Comparison of ENCODE assay signal across 8 mouse cellular contexts in the genomic region with DNA sequence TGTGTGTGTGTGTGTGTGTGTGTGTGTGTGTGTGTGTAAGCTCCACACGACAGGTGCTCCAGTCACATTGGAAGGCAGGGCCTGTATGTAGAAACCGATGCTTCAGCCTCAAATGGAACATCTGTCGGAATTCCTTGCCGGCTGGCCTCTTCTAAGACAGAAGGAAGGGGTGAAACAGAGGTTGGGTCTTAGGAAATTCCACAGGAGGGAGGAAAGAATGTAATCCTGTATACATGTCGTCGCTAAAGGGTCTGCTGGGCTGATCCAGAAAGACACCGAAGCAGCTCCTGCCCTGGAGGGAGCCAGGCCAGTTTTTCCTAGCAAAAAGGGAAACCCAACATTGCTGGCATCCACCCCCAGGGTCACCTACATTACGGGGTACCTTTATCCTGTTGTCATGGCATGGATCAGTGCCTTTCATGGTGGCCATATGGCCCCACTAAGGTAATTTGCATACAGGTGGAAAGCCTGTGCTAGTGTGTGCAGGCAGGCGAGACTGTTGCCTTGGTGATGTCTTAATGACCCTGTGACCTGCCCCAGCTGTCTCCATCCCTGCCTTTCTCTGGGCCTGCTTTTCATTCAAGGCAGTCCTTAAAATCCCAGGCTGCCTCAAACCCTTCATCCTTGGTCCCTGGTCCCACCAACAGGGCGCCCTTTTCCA. TPM values are rescaled to one million over a fixed set of nuclear protein-coding genes. Genes with fewer than 3 reads are reported as not detected.
A peak's percentile ranks its signal among the peaks of the same experiment; 100 is the strongest.
DNase-seq lines count a peak whose midpoint lies in the region; ATAC-seq and TF ChIP-seq lines count a peak whose summit lies in the region.

No protein-coding gene starts in this region.

- ATAC-seq in midbrain, embryonic 16.5 days, result no peak
- ATAC-seq in hindbrain, embryonic 14.5 days (ENCODE audit: low FRiP score), result peak; percentile 51
- no peak for ATAC-seq in liver, embryonic 12.5 days

- H3K27ac ChIP-seq in midbrain, embryonic 10.5 days (replicated peaks), result peak overlapping the region; percentile 85
- H3K27ac ChIP-seq in midbrain, embryonic 16.5 days (ENCODE audit: low read length), result no peak overlapping the region
- H3K27ac ChIP-seq in hindbrain, embryonic 14.5 days, result peak overlapping the region; percentile 66
- peak overlapping the region; percentile 94 for H3K27ac ChIP-seq in liver, embryonic 12.5 days
- H3K27ac ChIP-seq in small intestine, adult 2 months (ENCODE audit: insufficient read depth, low read depth, low read length), result peak overlapping the region; percentile 36
- no peak overlapping the region for H3K27ac ChIP-seq in left cerebral cortex, adult 2 months

- H3K4me3 ChIP-seq in midbrain, embryonic 10.5 days, result peak overlapping the region; percentile 71
- H3K4me3 ChIP-seq in midbrain, embryonic 16.5 days (ENCODE audit: low read depth, low read length), result no peak overlapping the region
- no peak overlapping the region for H3K4me3 ChIP-seq in hindbrain, embryonic 14.5 days (replicated peaks; ENCODE audit: low read length)
- H3K4me3 ChIP-seq in liver, embryonic 12.5 days, result peak overlapping the region; percentile 90
- no peak overlapping the region for H3K4me3 ChIP-seq in small intestine, adult 2 months (ENCODE audit: low read depth, low read length)
- H3K4me3 ChIP-seq in left cerebral cortex, adult 2 months, result no peak overlapping the region

- peak; percentile 88 for DNase-seq in midbrain, embryonic 10.5 days (ENCODE audit: low spot score)
- DNase-seq in hindbrain, embryonic 14.5 days (ENCODE audit: low spot score), result peak; percentile 63
- no peak for DNase-seq in left cerebral cortex, adult 18-20 months (ENCODE audit: low spot score in 2 of 2)
- DNase-seq in left cerebral cortex, postnatal 36 days (ENCODE audit: low spot score in 2 of 2), result no peak
- DNase-seq in left cerebral cortex, adult 2 months (ENCODE audit: extremely low spot score in 1 of 2, low spot score in 2 of 2), result no peak

- TF ChIP-seq CTCF in small intestine, adult 2 months (IDR thresholded peaks at IDR 0.05; ENCODE audit: extremely low read depth, insufficient read length, insufficient replicate concordance, low read depth, low read length), result no peak
- TF ChIP-seq CTCF in left cerebral cortex, adult 2 months (IDR thresholded peaks at IDR 0.05), result no peak

- H3K4me1 ChIP-seq in midbrain, embryonic 10.5 days, result peaks cover 78% of the 10 kb centered on the region
- peaks cover 19% of the 10 kb centered on the region for H3K4me1 ChIP-seq in midbrain, embryonic 16.5 days (ENCODE audit: control insufficient read depth, insufficient read depth, low read length)
- peaks cover 29% of the 10 kb centered on the region for H3K4me1 ChIP-seq in hindbrain, embryonic 14.5 days (replicated peaks; ENCODE audit: control insufficient read depth, insufficient read depth, low read length)
- peaks cover 54% of the 10 kb centered on the region for H3K4me1 ChIP-seq in liver, embryonic 12.5 days
- H3K4me1 ChIP-seq in small intestine, adult 2 months (ENCODE audit: control insufficient read depth, insufficient read depth, insufficient read length, low read length), result peaks cover 14% of the 10 kb centered on the region; the same call in 1 of the 2 replicates

- H3K9ac ChIP-seq in midbrain, embryonic 16.5 days (ENCODE audit: low read depth, low read length), result no peak overlapping the region; the same call in 1 of the 2 replicates
- H3K9ac ChIP-seq in hindbrain, embryonic 14.5 days, result no peak overlapping the region
- H3K9ac ChIP-seq in liver, embryonic 12.5 days, result peak overlapping the region; percentile 97

- TF ChIP-seq POLR2A in small intestine, adult 2 months (IDR thresholded peaks at IDR 0.05; ENCODE audit: low read depth, low read length), result no peak

- peaks cover 8% of the 10 kb centered on the region for H3K27me3 ChIP-seq in midbrain, embryonic 10.5 days (ENCODE audit: low read depth, poor library complexity, severe bottlenecking)
- H3K27me3 ChIP-seq in midbrain, embryonic 16.5 days (ENCODE audit: control insufficient read depth, insufficient read depth, low read depth, low read length), result no peaks in the 10 kb centered on the region
- no peaks in the 10 kb centered on the region for H3K27me3 ChIP-seq in hindbrain, embryonic 14.5 days (ENCODE audit: control insufficient read depth, insufficient read depth, low read length)
- peaks cover 4% of the 10 kb centered on the region for H3K27me3 ChIP-seq in liver, embryonic 12.5 days (replicated peaks)
- H3K27me3 ChIP-seq in small intestine, adult 2 months (ENCODE audit: control insufficient read depth, insufficient read depth, low read length), result no peaks in the 10 kb centered on the region

- intact Hi-C loops in left cerebral cortex, postnatal 36 days (cut with DNase I), result no loop called here
- intact Hi-C loops in left cerebral cortex, adult 2 months (cut with DNase I), result no loop called here

- no peak overlapping the region for H3K4me2 ChIP-seq in midbrain, embryonic 16.5 days (ENCODE audit: low read length)
- H3K4me2 ChIP-seq in hindbrain, embryonic 14.5 days (replicated peaks), result no peak overlapping the region
- H3K4me2 ChIP-seq in liver, embryonic 12.5 days, result peak overlapping the region; percentile 91

- WGBS in midbrain, embryonic 10.5 days, result 12% methylated on average over 10 of the region's 10 CpGs
- 5% methylated on average over 10 of the region's 10 CpGs for WGBS in midbrain, embryonic 16.5 days
- WGBS in hindbrain, embryonic 14.5 days, result 11% methylated on average over 10 of the region's 10 CpGs
- WGBS in liver, embryonic 12.5 days (ENCODE audit: insufficient replicate concordance), result 69% methylated on average over 10 of the region's 10 CpGs
- WGBS in small intestine, adult 2 months, result 65% methylated on average over 10 of the region's 10 CpGs

- H3K36me3 ChIP-seq in midbrain, embryonic 10.5 days, result peaks cover 59% of the 10 kb centered on the region
- peaks cover 7% of the 10 kb centered on the region; the same call in 1 of the 2 replicates for H3K36me3 ChIP-seq in midbrain, embryonic 16.5 days (ENCODE audit: control insufficient read depth, insufficient read depth, low read length)
- H3K36me3 ChIP-seq in hindbrain, embryonic 14.5 days (replicated peaks; ENCODE audit: control insufficient read depth, insufficient read depth), result peaks cover 14% of the 10 kb centered on the region
- peaks cover 74% of the 10 kb centered on the region for H3K36me3 ChIP-seq in liver, embryonic 12.5 days
- peaks cover 17% of the 10 kb centered on the region for H3K36me3 ChIP-seq in small intestine, adult 2 months (ENCODE audit: control insufficient read depth, insufficient read depth, low read length)

- no peaks in the 10 kb centered on the region for H3K9me3 ChIP-seq in midbrain, embryonic 10.5 days (replicated peaks)
- H3K9me3 ChIP-seq in midbrain, embryonic 16.5 days (replicated peaks; ENCODE audit: control insufficient read depth, low read length, poor library complexity, severe bottlenecking), result no peaks in the 10 kb centered on the region
- H3K9me3 ChIP-seq in hindbrain, embryonic 14.5 days (ENCODE audit: control insufficient read depth, low read length), result no peaks in the 10 kb centered on the region
- H3K9me3 ChIP-seq in liver, embryonic 12.5 days (replicated peaks), result no peaks in the 10 kb centered on the region

RNA-seq across cellular contexts. Expression of gene Spef1, which starts 3.4 kb away (rescaled TPM):
- polyA plus RNA-seq in midbrain, embryonic 10.5 days (2016; fragmentation: Nextera tagmentation; extraction: Ambion mirVana), result 3.7 and 6.3 TPM in 2 replicates
- polyA plus RNA-seq in midbrain, embryonic 16.5 days (2015; fragmentation: Nextera tagmentation; extraction: Ambion mirVana), result 9.5 and 11.2 TPM in 2 replicates
- polyA plus RNA-seq in hindbrain, embryonic 14.5 days (2014; fragmentation: Nextera tagmentation; extraction: Ambion mirVana), result 11.5 and 11.8 TPM in 2 replicates
- 1.0 and 1.1 TPM in 2 replicates for polyA plus RNA-seq in liver, embryonic 12.5 days (2016; fragmentation: Nextera tagmentation; extraction: Ambion mirVana)
- polyA plus RNA-seq in small intestine, adult 2 months (2012; rRNA removed), result 5.6 and 8.2 TPM in 2 replicates
- total RNA-seq in left cerebral cortex, adult 18-20 months (2021), result 1 to 10 TPM; 7.6 to 9.2 TPM
- total RNA-seq in left cerebral cortex, postnatal 36 days (2021), result 10 to 100 TPM in 1 of 2 experiments, 1 to 10 TPM in 1; 9.7 to 10.8 TPM
- 10 to 100 TPM; 10.9 to 11.0 TPM for total RNA-seq in left cerebral cortex, adult 2 months (2021)

RNA-seq across cellular contexts. Expression of gene Cdc25b, which starts 3.7 kb away (rescaled TPM):
- polyA plus RNA-seq in midbrain, embryonic 10.5 days (2016; fragmentation: Nextera tagmentation; extraction: Ambion mirVana), result 117 and 140 TPM in 2 replicates
- polyA plus RNA-seq in midbrain, embryonic 16.5 days (2015; fragmentation: Nextera tagmentation; extraction: Ambion mirVana), result 16.2 and 18.5 TPM in 2 replicates
- 26.9 and 27.6 TPM in 2 replicates for polyA plus RNA-seq in hindbrain, embryonic 14.5 days (2014; fragmentation: Nextera tagmentation; extraction: Ambion mirVana)
- 172 and 182 TPM in 2 replicates for polyA plus RNA-seq in liver, embryonic 12.5 days (2016; fragmentation: Nextera tagmentation; extraction: Ambion mirVana)
- polyA plus RNA-seq in small intestine, adult 2 months (2012; rRNA removed), result 11.6 and 22.4 TPM in 2 replicates
- total RNA-seq in left cerebral cortex, adult 18-20 months (2021), result 10 to 100 TPM; 15.2 to 21.6 TPM
- 10 to 100 TPM; 13.9 to 22.8 TPM for total RNA-seq in left cerebral cortex, postnatal 36 days (2021)
- 10 to 100 TPM; 19.8 to 22.2 TPM for total RNA-seq in left cerebral cortex, adult 2 months (2021)

RNA-seq across cellular contexts. Expression of gene Cenpb, which starts 10.6 kb away (rescaled TPM):
- 9.0 and 10.6 TPM in 2 replicates for polyA plus RNA-seq in midbrain, embryonic 10.5 days (2016; fragmentation: Nextera tagmentation; extraction: Ambion mirVana)
- 11.1 and 11.7 TPM in 2 replicates for polyA plus RNA-seq in midbrain, embryonic 16.5 days (2015; fragmentation: Nextera tagmentation; extraction: Ambion mirVana)
- 9.3 and 10.3 TPM in 2 replicates for polyA plus RNA-seq in hindbrain, embryonic 14.5 days (2014; fragmentation: Nextera tagmentation; extraction: Ambion mirVana)
- 5.9 and 6.5 TPM in 2 replicates for polyA plus RNA-seq in liver, embryonic 12.5 days (2016; fragmentation: Nextera tagmentation; extraction: Ambion mirVana)
- 57.7 and 95.1 TPM in 2 replicates for polyA plus RNA-seq in small intestine, adult 2 months (2012; rRNA removed)
- 10 to 100 TPM; 64.2 to 64.3 TPM for total RNA-seq in left cerebral cortex, adult 18-20 months (2021)
- 10 to 100 TPM; 75.1 to 88.0 TPM for total RNA-seq in left cerebral cortex, postnatal 36 days (2021)
- total RNA-seq in left cerebral cortex, adult 2 months (2021), result 10 to 100 TPM; 65.3 to 69.8 TPM

RNA-seq across cellular contexts. Expression of gene Ap5s1, which starts 16.4 kb away (rescaled TPM):
- 25.9 and 28.9 TPM in 2 replicates for polyA plus RNA-seq in midbrain, embryonic 10.5 days (2016; fragmentation: Nextera tagmentation; extraction: Ambion mirVana)
- polyA plus RNA-seq in midbrain, embryonic 16.5 days (2015; fragmentation: Nextera tagmentation; extraction: Ambion mirVana), result 33.0 and 34.7 TPM in 2 replicates
- 32.1 and 39.7 TPM in 2 replicates for polyA plus RNA-seq in hindbrain, embryonic 14.5 days (2014; fragmentation: Nextera tagmentation; extraction: Ambion mirVana)
- polyA plus RNA-seq in liver, embryonic 12.5 days (2016; fragmentation: Nextera tagmentation; extraction: Ambion mirVana), result 16.4 and 17.0 TPM in 2 replicates
- 37.1 and 90.0 TPM in 2 replicates for polyA plus RNA-seq in small intestine, adult 2 months (2012; rRNA removed)
- total RNA-seq in left cerebral cortex, adult 18-20 months (2021), result 10 to 100 TPM; 23.1 to 25.1 TPM
- total RNA-seq in left cerebral cortex, postnatal 36 days (2021), result 10 to 100 TPM; 21.3 to 30.7 TPM
- 10 to 100 TPM; 21.7 to 28.7 TPM for total RNA-seq in left cerebral cortex, adult 2 months (2021)

RNA-seq across cellular contexts. Expression of gene 1700037H04Rik, which starts 30.6 kb away (rescaled TPM):
- polyA plus RNA-seq in midbrain, embryonic 10.5 days (2016; fragmentation: Nextera tagmentation; extraction: Ambion mirVana), result 136 and 145 TPM in 2 replicates
- polyA plus RNA-seq in midbrain, embryonic 16.5 days (2015; fragmentation: Nextera tagmentation; extraction: Ambion mirVana), result 74.0 and 74.1 TPM in 2 replicates
- 87.3 and 88.5 TPM in 2 replicates for polyA plus RNA-seq in hindbrain, embryonic 14.5 days (2014; fragmentation: Nextera tagmentation; extraction: Ambion mirVana)
- 131 and 141 TPM in 2 replicates for polyA plus RNA-seq in liver, embryonic 12.5 days (2016; fragmentation: Nextera tagmentation; extraction: Ambion mirVana)
- 52.3 and 57.2 TPM in 2 replicates for polyA plus RNA-seq in small intestine, adult 2 months (2012; rRNA removed)
- total RNA-seq in left cerebral cortex, adult 18-20 months (2021), result 10 to 100 TPM; 69.3 to 85.6 TPM
- total RNA-seq in left cerebral cortex, postnatal 36 days (2021), result 10 to 100 TPM; 71.1 to 78.3 TPM
- total RNA-seq in left cerebral cortex, adult 2 months (2021), result 10 to 100 TPM; 63.7 to 76.7 TPM

Comparison
In these comparisons a context has a peak if more than half of its experiments do, and no peak if none do; other contexts are left out.
1. H3K27ac ChIP-seq: peak in midbrain, embryonic 10.5 days (single experiment), hindbrain, embryonic 14.5 days (single experiment), liver, embryonic 12.5 days (single experiment) and small intestine, adult 2 months (single experiment); none in midbrain, embryonic 16.5 days (single experiment) and left cerebral cortex, adult 2 months (single experiment).
2. H3K4me3 ChIP-seq: peak in midbrain, embryonic 10.5 days (single experiment) and liver, embryonic 12.5 days (single experiment); none in midbrain, embryonic 16.5 days (single experiment), hindbrain, embryonic 14.5 days (single experiment), small intestine, adult 2 months (single experiment) and left cerebral cortex, adult 2 months (single experiment).
3. DNase-seq: peak in midbrain, embryonic 10.5 days (single experiment) and hindbrain, embryonic 14.5 days (single experiment); none in left cerebral cortex, adult 18-20 months (0 of 2), left cerebral cortex, postnatal 36 days (0 of 2) and left cerebral cortex, adult 2 months (0 of 2).